Mouse (Mus musculus) embryo, embryonic 11.5 days (tissue): ENCODE measurements around the gene Zfp871.

Experiments used
- DNase-seq: peaks from one replicate; pipeline ENCODE4 v3.0.0-alpha.2; 2012; ENCODE audit warnings: low read depth, low spot score

Gene Zfp871

GRCm38 (mm10) chr17:32788094-32788559 lies at the start of gene Zfp871:
Gene Zfp871, minus strand, starts transcription at chr17:32788287.
- peak; percentile 83 for DNase-seq

DNA sequence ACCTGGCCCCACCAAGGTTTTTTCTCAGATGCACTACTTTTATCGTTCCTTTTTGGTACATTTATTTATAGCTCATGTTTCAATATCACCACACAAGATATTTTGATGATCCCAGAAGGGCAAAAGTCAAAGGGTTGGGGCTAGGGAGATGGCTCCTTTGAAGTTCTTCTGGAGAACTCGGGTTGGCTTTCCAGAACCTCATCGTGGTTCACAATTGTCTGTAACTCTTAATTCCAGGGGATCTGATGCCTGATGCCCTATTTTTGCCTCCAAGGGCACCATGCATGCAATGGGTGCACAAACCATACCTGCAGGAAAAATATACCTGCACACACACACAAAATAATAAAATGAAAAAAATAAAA lies 42.3 kb upstream of the Zfp871 start:
- DNase-seq, result no peak

GRCm38 (mm10) chr17:32829540-32830417 lies 41.7 kb upstream of the Zfp871 start, which contains the start of gene Zfp799:
Gene Zfp799, minus strand, starts transcription at chr17:32830261.
- peak; percentile 72 for DNase-seq

- no peak for DNase-seq
Measured at GRCm38 (mm10) chr17:32816074-32816784, 28.1 kb upstream of the Zfp871 start.

- DNase-seq, result no peak
Measured at GRCm38 (mm10) chr17:32814136-32814535, 26.0 kb upstream of the Zfp871 start.

GRCm38 (mm10) chr17:32810648-32811047 lies 22.6 kb upstream of the Zfp871 start:
- DNase-seq, result no peak

DNA sequence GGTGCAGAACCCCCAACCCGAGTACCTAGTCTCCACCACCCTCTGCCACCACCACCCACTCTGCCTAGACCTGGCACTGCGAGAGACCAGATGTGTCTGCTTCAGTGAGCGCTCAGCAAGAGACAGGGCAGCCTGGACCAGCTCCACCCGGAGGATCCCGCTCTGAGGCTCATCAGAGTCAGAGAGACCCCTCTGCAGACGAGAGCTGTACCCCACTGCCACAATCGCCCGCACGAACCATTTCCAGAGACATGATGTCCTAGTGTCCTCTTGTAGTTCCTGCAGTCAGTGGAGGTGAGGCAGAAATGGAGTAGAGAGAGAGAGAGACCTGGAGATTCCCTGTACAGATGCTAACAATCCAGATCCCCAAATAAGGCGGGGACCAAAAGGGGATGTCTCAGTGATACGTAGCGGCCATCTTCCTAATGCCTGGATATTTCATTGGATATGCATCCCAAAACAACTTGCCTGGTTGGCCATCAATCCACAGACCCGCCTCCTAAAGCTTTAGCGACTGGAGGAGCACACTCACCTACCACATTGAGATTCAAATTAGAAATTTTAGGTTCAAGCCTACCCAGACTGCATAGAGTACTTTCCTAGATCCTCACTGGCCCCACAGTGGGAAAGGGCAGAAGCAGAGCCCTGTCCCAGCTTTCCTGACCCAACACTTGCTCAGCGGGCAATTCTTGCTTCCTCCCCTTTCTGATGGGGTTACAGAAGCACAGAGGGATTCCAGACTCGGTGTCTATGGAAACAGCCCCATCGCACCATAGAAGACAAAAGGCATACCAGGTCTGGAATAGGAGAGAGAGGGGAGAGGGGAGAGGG lies 21.7 kb upstream of the Zfp871 start, which contains the start of gene Zfp811:
Zfp811 (minus strand) TSS at position 388 of the 831 bp plus-strand sequence.
- DNase-seq, result peak; percentile 53

- no peak for DNase-seq
Measured at GRCm38 (mm10) chr17:32808921-32809320, 20.8 kb upstream of the Zfp871 start.

DNA sequence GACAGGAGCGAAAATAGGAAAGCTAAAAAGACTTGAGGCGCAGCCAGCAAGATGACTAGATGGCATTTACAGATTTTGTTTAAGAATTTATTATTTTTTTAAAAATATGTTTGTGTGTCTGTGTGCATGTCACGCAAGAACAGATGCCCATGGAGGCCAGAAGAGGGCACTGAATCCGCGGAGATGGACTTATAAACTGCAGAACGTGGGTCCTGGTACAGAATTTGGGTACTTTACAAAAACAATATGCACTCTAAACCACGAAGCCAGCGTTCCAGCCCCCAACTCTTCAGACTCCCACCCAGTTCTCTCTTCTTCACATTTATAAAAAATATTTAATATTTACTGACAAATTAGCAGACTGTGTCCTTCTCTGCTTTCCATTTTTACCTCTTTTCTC lies 1.2 kb upstream of the Zfp871 start:
- DNase-seq, result no peak

- no peak for DNase-seq
Measured at GRCm38 (mm10) chr17:32788576-32788975, 489 bp upstream of the Zfp871 start.

- peak; percentile 14 for DNase-seq
Measured at GRCm38 (mm10) chr17:32787436-32788093, 522 bp downstream of the Zfp871 start.

- DNase-seq, result no peak
Measured at GRCm38 (mm10) chr17:32786944-32787343, 1.1 kb downstream of the Zfp871 start.

GRCm38 (mm10) chr17:32785656-32786055 lies 2.4 kb downstream of the Zfp871 start:
- no peak for DNase-seq

- DNase-seq, result no peak
Measured at GRCm38 (mm10) chr17:32777564-32777963, 10.5 kb downstream of the Zfp871 start.

DNA sequence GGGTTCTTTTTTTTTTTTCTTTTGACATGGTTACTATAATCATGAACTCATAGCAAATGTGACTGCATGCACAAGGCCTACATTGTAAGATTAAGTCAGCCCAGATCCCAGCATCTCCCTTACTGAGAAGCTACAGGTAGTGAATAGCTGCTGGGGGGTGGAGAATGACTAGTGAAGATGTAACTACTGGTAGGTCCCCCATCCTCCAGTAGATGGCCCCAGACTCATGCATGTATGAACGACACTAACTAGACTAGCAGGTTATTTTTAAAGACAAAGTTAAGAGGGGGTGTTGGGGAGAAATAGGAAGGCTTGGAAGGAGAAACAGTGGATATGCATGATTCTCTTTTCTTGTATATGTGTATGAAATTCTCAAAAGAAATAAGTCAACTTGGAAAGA lies 16.9 kb downstream of the Zfp871 start:
- DNase-seq, result no peak

DNA sequence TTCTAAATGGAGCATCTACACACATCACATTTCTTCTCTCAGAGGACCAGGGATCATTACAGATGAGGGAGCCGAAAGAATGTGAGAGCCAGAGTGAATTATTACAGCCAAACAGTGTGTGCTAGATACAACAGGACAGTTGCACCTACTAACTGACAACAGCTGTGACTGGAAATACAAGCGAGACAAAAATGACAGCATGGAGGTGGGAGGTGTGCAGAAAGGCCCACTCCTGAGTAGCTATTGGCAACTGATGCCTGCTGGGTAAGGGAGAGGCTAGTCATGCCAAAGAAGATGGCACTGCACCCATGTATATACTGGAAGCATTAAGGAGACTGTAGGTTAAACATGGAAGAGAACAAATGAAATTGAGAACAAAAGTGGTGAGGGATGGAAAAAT lies 21.7 kb downstream of the Zfp871 start:
- no peak for DNase-seq

GRCm38 (mm10) chr17:32757331-32757730 lies 30.8 kb downstream of the Zfp871 start:
- DNase-seq, result no peak

GRCm38 (mm10) chr17:32753634-32754033 lies 34.5 kb downstream of the Zfp871 start:
- DNase-seq, result peak; percentile 14

DNA sequence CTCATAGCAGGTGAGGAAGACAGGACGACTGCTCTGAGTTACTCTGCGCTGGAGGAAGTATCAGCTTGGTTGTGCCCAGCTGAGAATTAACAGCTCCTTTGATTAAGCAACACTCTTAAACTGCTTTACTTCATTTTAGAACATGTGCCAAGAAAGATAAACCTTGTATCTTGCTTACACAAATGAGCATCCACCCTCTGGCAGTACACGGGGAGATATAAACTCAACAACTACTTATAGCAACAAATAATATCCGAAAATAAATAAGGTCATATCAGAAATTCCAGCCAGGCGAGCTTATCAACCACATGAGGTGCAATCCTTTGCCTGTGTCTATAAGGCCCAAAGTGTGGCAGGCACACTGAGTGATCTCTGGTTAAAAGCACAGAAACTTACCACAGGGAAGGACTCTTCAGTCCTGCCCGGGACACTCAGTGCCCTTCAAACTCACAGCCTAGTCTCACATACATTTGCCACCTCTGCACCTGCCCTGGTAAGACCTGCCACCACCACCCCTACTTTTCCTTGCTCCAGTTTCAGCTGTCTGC lies 35.2 kb downstream of the Zfp871 start:
- DNase-seq, result no peak

DNA sequence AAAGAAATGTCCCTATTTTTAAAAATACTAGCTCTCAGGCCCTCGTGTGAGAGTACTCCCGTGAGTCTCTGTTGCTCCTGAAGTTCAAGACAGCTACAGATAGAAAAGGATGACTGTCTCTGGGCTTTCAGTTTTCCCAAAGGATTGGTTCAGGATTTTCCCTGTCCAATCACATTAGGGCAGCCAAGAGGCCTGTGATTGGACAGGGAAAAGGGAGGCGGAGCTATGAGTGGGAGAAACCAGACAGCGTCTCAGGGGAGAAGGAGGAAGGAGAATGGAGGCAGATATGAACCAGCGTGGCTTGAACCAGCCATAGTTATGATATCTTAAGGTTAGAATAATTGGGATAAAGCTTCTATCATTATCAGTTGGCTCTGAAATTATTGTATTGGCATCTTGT lies 37.5 kb downstream of the Zfp871 start:
- DNase-seq, result no peak

GRCm38 (mm10) chr17:32741057-32741456 lies 47.0 kb downstream of the Zfp871 start:
- no peak for DNase-seq
